Comparison of ENCODE assay signal across 13 mouse cellular contexts in genomic region chr2:158174438-158174837, GRCm38 (mm10). TPM values are rescaled to one million over a fixed set of nuclear protein-coding genes. Genes with fewer than 3 reads are reported as not detected.
DNase-seq lines count a peak whose midpoint lies in the region; ATAC-seq lines count a peak whose summit lies in the region.
"Had no signal": no experiment of that assay in that cellular context is flagged by ENCODE, and none has a peak within 500 bp of the region (broad histone marks: within the 10 kb centered on the region; RNA-seq: fewer than 3 reads in every experiment).

No protein-coding gene starts in this region.

- peak; percentile 37 for ATAC-seq in common myeloid progenitor, adult 5-6 weeks (replicated peaks; ENCODE audit: low read depth, poor library complexity, severe bottlenecking)
- ATAC-seq in neutrophil, adult 5-6 weeks (ENCODE audit: extremely low read depth, insufficient number of reproducible peaks, low FRiP score, poor library complexity, severe bottlenecking): peak; percentile 37
- ATAC-seq in erythroblast, adult 5-6 weeks (replicated peaks; ENCODE audit: low FRiP score, poor library complexity, severe bottlenecking): no peak

- peak; percentile 41 to 44 for DNase-seq in kidney, adult 8-10 months
- DNase-seq in kidney, postnatal 14 days: no peak
- peak; percentile 50 for DNase-seq in lung, postnatal 25 days (ENCODE audit: low spot score)
- no peak for DNase-seq in lung, postnatal 14 days
- DNase-seq in ovary, postnatal 36 days (ENCODE audit: low spot score): no peak
- DNase-seq: adrenal gland, postnatal 14 days; heart, adult 2 months; heart, postnatal 14 days; thymus, adult 18-20 months had no signal

RNA-seq across cellular contexts. Expression of gene Tgm2, which starts 28.2 kb away (rescaled TPM):
- 3.8 and 5.4 TPM in 2 replicates for total RNA-seq in common myeloid progenitor, adult 5-6 weeks (2017)
- total RNA-seq in neutrophil, adult 5-6 weeks (2017): 16.6 and 20.3 TPM in 2 replicates
- 2.1 and 3.8 TPM in 2 replicates for total RNA-seq in erythroblast, adult 5-6 weeks (2015; ENCODE audit: low replicate concordance)
- total RNA-seq in erythroblast, adult 5-6 weeks (2017; ENCODE audit: low replicate concordance): 6.6 and 9.6 TPM in 2 replicates

RNA-seq across cellular contexts. Expression of gene D630003M21Rik, which starts 54.6 kb away (rescaled TPM):
- not detected in 2 replicates for total RNA-seq in common myeloid progenitor, adult 5-6 weeks (2017)
- not detected in 2 replicates for total RNA-seq in neutrophil, adult 5-6 weeks (2017)
- total RNA-seq in erythroblast, adult 5-6 weeks (2015; ENCODE audit: low replicate concordance): not detected in 2 replicates
- not detected in 2 replicates for total RNA-seq in erythroblast, adult 5-6 weeks (2017; ENCODE audit: low replicate concordance)
- total RNA-seq: MEL had no signal

Comparison
In these comparisons a context has a peak if more than half of its experiments do, and no peak if none do; other contexts are left out.
1. DNase-seq: peak in kidney, adult 8-10 months (2 of 2) and lung, postnatal 25 days (single experiment); none in kidney, postnatal 14 days (single experiment), lung, postnatal 14 days (single experiment) and ovary, postnatal 36 days (single experiment).